Mouse (Mus musculus) CD4-positive helper T cell, adult 2 months (primary cell): Measurements from ENCODE around the gene Cemip.

Source experiments
- DNase-seq: peaks from one replicate; pipeline ENCODE4 v3.0.0-alpha.2; 2012; ENCODE audit warnings: low read depth, missing footprints, low spot score

The Cemip gene

DNA sequence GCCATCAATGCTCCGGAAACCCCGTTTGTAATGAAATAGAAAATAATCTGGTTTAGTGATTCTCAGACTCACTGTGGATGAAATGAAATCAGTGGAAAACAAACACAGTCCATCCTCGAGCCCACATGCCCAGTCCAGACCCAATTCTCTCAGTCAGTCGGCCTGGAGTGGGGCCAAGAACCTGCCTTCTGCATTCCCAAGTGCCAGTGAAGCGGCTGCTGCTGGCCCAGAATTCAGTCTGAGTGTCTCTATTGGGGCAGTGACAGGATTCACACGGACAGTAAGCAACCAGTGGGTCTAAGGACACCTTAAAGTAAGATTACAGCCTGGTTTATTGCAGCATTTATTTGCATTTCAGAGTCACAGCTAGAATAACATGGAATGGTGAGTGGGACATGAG is 10.2 kb upstream of the Cemip start:
- DNase-seq, result no peak

DNA sequence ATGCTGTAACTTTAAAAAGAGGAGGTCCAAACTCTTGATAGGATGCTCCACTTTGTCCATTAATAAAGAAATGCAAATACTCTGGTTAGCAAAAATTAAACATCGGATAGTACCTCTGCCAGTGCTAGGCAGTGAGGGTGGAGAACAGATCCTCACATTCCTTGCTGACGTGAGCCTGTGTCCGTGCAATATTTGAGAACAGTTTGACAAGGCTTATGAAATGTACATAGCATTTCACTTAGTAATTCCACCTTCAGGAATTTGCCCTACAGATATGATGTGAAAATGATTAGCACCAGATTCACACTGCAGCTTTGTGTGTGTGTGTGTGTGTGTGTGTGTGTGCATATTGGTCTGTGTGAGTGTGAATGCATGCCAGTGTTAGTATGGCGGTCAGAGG is 4.5 kb upstream of the Cemip start:
- no peak for DNase-seq

DNA sequence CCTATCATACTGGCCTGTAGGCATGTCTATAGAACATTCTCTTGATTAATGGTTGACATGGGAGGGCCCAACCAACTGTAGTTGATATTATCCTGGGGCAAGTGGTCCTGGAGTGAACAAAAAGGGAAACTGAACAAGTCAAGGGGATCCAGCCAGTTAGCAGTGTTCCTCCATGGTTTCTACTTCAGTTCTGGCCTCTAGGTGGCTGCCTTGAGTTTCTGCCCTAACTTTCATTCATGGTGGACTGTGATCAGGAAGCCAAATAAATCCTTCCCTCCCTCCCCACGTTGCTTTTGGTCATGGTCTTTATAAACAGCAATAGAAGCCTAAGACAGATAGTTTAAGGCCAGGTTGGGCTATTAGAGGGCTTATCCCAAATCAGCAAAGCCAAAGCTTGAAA is 3.5 kb upstream of the Cemip start:
- DNase-seq, result peak; percentile 24

DNA sequence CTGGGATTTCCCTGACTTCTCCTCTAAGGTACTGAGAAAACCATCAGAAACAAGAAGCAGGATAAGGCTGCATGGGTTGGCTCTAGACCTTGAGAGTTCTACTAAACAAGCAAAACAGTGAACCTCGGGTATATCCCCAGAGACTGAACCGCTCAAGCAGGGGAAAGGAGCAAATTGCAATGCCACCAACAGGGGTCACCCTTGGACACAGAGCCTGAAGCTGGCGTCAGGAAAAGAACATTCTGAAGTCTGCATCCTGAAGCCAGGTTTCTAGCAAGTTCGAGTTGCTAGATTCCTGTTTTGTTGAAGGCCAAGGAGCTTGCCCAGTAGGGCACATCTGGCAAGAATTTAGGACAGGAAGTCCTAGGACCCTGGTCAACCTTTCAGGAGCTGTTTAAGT is 2.7 kb upstream of the Cemip start:
- peak; percentile 61 for DNase-seq

DNA sequence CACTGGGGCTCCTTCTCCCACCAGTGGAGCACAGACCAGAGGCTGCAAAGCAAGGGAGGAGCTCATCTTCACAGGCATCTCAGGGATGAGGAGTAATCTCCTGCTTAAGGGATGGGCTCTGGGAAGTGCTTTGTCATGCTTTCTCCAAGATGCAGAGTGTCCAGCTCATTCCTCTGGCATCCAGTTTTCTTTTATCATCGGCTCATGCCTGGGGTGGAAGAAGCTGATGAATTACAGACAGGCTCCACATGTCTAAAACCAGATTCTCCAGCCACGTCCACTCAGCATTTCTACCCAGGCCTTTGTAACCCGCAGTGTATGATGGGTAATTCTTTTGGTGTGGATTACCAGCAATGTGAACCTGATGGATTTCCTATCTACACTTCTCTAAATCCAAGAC is 1.9 kb upstream of the Cemip start:
- DNase-seq, result no peak

DNA sequence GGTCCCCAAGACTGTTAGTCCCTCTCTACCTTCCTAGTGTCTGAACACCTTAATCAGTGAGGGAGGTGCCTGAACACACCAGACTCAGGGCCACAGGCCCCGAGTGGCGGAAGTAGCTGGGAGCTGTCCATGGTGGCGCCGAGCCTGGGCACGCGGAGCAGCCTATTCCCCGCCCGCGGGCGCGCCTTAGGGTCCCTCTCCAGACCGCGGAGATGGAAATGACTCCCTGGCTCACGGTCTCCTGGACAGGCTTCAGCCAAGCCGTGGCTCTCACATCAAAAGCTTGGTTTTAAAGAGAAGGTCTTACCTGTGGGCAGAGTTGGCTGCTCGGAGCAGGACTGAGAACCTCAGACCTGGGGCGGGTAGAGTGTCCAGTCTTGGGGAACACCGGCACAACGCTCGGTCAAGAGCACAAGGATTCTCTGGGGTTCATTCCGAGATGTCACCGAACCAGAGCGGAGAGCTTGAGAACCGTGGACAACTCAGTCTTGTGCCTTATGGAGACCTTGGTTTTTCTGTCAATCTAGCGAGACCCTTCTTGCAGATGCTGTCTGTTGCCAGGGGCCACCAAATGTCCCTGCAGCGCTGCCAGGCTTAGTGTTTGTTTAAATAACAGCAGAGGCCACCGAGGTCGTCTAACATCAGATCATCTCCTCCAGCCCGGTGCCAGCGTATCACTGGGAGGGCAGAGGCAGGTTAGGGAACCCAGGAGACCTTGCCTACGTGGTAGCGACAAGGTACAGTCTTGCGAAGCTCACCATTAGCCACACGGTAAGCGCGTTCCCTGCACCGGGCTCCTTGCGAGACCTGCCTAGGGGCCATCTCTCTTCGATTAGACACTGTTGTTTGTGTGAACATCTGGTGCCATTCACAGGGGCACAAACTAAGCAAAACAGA is 1.0 kb downstream of the Cemip start:
- DNase-seq, result peak; percentile 37

DNA sequence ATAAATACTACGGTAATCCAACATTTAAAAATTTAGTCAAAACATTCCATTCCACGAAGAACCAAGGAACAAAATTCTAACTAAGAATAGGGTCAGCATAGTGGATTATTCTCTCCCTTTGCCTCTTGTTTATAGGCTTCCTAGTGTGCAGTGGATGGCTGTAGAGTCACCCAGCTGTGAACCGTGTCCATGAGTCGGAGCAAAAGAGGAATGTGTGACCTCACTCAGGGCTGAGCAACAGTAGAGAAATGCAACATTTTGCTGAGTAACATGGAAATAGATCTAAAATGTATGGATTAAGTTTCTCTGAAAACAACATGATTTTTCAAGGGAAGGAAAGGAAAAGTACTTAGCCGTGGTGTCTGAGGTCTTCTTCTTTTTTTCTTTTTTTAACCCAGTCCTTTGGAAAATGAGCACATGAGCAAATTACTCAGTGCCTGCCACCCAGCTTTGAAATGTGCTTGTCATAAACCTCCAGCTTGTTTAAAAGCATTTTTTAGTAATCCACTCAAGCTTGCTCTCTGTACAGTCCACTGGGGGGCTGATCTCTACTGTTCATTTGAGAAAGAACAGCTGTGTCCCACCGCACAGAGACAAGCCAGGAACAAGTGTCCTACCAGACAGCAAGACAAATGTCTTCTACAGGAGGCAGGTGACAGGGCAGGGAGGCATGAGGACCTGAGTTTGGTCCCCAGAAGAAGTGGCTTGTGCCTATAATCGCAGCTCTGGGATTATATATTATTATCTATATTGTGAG is 8.9 kb downstream of the Cemip start:
- DNase-seq, result no peak

DNA sequence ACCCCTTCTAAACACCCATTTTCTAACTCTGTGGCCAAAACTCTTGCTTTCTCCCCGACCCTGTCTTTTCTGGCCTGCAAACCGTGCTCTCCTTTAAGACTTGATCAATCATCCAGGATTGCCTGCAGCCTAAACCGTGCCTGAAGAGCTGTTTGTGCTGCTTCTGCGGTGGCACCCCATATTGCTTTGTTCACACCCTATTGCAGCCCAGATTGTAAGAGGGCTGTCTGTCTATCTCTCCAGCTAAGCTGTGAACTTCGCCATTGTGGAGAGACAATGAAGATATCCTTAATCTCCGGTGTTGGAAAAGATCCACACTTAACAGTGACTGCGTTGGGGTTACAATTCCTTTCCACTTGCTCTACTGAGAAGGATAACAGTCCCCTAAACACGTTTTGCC is 12.0 kb downstream of the Cemip start:
- no peak for DNase-seq

DNA sequence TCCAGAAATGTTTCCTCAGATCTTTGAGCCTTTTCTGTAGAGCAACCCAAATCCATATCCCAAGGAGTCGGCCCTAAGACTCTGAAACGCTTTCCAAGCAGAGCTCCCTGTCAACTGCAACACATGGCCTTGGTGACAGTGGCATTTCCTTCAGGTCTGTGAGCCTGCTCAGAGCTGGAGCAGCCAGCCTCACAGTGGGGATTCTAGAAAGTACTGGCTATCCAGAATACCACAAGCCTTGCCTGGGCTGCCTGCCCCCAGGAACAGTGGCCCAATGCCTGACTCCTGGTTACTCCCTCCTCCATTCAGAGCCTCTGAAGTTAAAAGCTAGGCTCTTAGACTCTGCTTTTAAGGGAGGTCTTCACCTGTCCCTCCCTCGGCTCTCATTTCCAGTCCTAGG is 12.4 kb downstream of the Cemip start:
- DNase-seq, result no peak

DNA sequence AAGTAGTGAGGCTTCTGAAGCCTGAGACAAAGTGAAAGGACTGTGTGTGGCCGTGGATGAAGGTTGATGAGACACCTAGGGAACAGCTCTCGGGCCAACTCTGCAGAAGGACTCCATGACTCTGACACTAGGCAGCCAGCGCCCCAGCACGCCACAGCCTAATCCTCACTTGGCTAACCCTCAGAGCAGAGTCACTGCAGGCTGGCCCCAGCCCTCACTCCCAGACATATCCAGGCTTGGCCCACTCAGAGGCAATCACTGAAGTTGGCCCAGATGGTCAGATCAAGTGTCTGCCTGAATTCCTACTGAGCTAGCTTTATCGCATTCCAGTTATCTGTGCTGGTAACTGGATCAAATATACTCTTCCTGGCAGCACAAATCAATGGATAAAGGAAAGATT is 17.4 kb downstream of the Cemip start:
- no peak for DNase-seq

DNA sequence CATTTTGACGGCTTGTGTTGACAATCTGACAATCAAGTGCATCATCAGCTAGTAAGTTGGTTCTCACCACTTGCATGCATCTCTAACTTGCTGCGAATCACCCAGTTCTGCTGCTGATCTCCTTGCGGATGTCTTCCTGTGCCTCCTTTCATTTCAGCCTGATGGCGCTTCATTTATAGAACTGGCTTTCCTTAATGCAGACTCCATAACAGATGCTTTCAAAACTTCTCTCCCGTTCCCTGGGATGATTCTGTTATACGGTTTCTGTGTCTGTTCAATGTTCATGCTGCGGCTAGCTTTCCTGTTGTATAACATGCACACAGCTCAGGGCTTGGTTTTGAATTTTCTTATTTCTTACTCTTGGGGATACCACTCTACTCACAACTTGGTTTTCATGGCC is 26.5 kb downstream of the Cemip start:
- DNase-seq, result no peak

DNA sequence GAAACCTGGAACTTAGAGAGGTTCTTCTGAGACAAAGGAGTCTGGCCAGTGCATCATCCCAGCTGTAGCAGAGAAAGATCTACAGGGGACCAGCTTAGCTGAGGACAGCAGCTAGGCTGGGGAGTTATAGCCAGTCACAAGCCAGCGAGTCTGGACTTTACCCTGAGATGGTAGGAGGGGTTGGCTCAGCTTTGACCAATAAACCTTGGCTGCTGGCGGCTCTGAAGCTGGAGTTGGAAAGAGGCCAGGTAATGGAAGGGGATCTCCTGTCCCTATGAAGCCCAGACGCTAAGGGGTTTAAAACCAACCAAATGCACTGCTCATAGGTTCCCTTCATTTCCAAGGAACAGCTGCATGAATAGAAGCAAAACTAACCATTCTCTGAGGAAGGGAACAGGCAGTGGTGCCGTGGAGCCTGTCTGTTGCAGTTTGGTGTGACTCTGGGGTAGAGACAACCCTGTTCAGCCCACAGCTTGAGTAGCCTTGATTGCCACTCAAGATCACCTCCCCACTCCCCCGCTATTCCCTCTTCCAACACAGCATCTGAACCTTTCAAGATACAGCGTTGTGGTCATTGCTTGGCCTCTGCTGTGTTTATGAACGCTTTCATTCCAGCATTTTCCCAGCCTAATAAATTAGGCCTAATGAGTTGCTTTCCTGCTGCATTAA is 30.2 kb downstream of the Cemip start:
- no peak for DNase-seq

DNA sequence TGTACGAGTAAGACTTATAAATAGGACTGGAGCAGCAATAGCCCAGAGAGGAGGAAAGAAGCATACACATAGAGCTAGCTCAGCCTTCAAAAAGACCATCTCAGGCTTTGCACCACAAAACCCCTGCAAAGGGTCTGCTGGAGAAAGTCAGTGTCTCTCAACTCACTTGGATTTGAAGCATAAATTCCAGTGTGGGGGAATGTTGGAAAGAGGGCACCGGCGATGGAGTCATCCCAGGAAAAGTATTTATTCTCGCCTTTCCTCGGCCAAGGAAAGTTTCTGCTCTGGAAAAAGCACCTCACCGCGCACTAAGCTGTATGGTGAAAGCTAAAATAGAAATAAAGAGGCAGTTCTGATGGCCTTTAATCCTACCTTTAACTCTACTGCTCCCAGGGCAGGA is 32.4 kb downstream of the Cemip start:
- no peak for DNase-seq

DNA sequence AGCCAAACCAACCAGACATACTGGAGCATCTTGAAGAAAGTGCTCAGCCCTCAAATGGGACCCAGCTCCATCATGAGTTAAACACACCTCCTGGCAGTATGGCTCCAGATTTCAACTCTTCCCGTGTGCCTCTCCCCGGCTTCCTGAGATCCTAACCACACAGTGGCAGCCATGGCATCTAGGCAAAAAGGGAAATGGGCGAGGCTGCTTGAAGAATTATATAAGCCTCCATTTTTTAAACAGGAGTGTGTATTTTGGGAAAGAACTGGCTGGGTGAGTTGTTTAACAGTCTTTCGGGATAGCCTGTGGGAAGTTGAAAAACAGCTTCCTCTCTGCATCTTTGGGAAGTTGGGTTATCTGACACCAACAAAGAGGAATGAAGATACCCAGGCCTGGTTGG is 34.9 kb downstream of the Cemip start:
- no peak for DNase-seq

DNA sequence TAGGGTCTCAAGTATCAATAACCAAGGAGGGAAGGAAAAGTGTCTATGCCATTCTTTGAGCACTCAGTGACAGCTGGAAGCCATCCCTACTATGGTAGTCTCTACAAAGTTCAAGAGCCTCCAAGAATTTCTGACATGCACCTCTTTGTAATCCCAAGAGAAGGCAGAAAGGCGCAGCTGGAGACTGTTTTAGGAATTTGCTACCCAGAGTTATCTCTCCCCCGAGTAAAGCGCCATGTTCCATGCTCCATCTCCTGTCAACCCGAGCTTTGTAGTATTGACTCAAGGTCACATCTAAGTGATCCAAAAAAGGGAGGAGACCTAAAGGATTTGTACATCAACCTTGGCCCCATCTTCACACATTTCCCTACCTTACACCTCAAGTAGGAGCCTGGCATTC is 40.8 kb downstream of the Cemip start:
- no peak for DNase-seq

DNA sequence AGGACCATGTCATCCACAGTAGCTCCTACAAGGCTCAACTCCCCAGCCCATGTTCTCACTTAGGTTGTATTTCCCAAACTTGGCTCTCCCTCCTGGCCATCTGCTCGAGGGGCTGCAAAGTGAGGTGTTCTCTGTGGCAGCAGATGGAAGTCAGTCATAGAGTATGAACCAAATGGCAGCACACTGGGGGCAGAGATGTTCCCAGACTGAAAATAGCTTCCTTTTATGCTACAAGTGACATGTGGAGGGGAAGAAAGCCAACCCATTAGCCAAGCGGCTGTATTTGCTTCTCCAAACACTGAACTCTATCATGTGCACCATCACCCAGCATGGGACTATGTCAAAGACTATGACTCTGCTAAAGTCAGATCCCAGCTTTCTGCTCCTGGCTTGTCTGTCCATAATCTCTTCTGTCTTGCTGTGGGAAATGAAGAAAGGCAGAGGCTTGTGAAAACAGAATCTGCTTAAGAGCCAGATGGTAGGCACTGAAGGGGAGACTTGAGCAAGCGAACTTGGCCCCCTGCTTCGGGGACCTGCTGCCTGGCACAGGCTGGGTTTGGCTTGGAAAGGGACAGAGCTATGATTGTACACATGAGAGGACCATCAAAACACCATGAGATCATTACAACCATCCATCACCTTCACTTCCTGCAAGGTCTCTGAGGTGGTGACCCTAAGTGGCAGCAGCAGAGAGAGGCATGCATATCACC is 41.6 kb downstream of the Cemip start:
- peak; percentile 6 for DNase-seq

DNA sequence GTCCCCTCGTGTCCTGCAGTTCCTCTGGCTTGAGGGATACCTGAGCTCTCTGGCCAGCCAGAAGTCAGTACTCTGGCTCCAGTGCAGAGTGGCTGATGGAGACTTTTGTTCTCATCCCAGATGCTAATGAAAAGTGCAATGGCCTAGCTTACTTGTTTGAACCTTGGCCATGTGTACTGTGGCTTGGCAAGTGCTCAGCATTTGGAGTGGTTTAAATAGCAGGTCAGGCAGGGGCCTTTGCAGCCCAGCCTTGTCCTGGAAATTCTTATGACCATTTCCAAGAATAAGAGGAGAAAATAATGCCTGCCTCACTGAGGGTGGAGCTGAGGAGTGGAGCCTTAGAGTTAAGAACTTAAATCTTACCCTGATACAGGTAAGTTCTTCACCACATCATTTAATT is 43.6 kb downstream of the Cemip start:
- DNase-seq, result no peak

DNA sequence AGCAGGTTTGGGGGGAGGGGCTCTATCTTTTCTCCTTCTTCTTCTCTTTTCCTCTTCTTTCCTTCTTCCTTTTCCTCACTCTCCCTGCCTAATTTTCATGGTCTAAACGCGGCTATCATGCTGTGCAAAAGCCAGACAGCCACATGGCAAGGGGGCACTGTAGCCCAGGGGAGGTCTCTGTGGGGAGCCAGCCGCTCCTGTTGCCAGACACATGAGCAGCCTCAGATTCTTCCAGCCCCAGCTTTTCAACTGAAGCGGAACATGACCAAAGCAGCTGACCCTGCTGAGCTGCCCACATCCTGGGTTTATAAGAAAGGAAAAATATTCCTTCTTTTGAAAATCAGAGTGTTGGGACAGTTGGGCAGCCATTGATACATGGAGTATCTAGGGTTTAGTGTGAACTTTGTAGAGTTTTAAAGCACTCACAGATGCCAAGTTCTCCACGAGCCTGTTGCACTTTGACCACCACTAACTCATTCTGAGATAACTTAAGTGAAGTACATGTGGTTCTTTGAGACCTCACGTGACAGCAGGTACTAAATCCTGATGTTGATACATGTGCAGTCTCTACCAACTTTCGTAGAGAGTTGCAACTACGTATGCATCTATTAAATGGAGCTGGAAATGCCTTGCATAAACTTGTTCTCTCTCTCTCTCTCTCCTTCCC is 46.3 kb downstream of the Cemip start:
- no peak for DNase-seq

DNA sequence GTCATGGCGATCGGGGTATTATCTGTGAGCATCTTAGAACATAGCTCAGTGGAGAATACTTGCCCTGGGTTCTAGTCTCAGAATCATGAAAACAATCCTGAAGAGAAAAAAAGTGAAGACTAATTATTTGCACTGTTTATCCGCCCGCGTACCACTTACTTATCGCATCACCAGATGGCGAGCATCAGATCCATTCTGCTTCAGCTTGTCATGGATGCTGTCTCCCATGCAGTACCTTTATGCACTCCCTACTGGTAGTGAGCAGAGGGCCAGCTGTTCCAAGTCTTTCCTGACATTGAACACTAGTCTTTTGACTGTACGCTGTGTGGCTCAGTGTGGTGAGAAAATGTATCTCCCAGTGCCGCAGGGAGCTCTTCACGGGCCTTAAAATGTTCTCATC is 47.7 kb downstream of the Cemip start:
- DNase-seq, result no peak

DNA sequence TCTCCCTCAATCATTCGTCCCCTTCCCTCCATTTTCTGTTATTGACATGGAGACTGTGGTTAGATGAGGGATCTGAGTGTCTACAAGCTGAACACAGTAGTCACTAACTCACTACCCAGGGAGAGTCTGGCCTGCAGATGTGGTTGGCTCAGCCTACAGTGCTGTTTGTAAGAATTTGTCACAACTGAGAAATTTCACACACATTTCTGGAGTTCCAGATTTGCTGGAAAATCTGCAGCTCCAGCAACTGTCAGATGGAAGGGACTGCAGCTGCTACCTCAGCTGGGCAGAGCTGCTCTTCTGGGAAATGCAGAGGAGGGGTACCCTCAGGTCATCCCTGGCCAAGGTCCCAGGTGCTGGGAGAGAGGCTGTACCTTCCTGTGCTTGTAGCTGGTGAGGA is 53.5 kb downstream of the Cemip start:
- DNase-seq, result no peak

DNA sequence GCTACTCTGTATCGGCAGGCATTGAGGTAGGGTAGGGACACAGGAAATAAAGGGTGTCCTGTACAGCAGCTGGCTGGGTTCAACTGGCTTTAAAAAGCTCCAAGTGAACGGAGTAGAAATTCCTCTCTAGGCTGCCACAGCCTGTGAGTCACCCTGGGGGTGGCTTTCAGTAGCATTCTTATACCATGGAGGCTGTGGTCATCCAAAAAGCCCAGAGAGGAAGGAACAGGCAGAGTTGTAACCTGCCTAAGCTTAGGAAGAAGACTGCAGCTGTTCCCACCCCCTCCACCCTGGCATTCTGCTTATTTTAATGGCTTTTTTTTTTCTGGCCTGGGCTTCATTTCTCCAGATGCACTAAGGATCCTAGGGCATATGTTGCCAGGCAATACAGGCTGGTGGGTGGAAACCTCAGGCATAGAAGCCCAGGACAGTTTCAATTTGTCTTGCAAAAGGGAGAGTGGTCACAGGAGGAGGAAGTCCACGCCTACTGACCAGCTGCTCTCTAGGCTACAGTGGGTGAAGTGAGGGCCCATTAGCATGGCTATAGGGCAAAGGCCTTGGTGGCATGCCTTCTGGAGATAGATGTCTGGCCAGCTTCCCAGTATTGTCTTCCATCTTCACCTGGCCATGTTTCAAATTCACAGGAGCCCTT is 57.1 kb downstream of the Cemip start:
- no peak for DNase-seq
